ENCODE assay signal across 8 mouse cellular contexts in genomic region chr7:70365401-70365811, GRCm38 (mm10). TPM values are rescaled to one million over a fixed set of nuclear protein-coding genes. Genes with fewer than 3 reads are reported as not detected.
DNase-seq lines count a peak whose midpoint lies in the region; ATAC-seq and TF ChIP-seq lines count a peak whose summit lies in the region.

No protein-coding gene starts in this region.

- H3K36me3 ChIP-seq in forebrain, embryonic 13.5 days (ENCODE audit: poor library complexity, severe bottlenecking) = no peaks in the 10 kb centered on the region
- no peaks in the 10 kb centered on the region for H3K36me3 ChIP-seq in midbrain, embryonic 11.5 days (ENCODE audit: control insufficient read depth, insufficient read depth, low read length)

- H3K27me3 ChIP-seq in cerebellum, adult 2 months (ENCODE audit: control insufficient read depth, insufficient read depth, low read length) = peaks cover 10% of the 10 kb centered on the region; the same call in 1 of the 2 replicates
- H3K27me3 ChIP-seq in forebrain, embryonic 13.5 days = peaks cover 80% of the 10 kb centered on the region
- H3K27me3 ChIP-seq in midbrain, embryonic 11.5 days (ENCODE audit: control insufficient read depth, insufficient read depth, low read length) = peaks cover 44% of the 10 kb centered on the region

- no peak for ATAC-seq in forebrain, embryonic 13.5 days
- no peak for ATAC-seq in midbrain, embryonic 11.5 days (ENCODE audit: low FRiP score)

- H3K4me3 ChIP-seq in cerebellum, adult 2 months (replicated peaks; ENCODE audit: insufficient read depth, low read depth, low read length) = peak overlapping the region; percentile 51
- H3K4me3 ChIP-seq in forebrain, embryonic 13.5 days = peak overlapping the region; percentile 47
- peak overlapping the region; percentile 41 for H3K4me3 ChIP-seq in midbrain, embryonic 11.5 days (ENCODE audit: low read depth, low read length)

- TF ChIP-seq POLR2A in cerebellum, adult 2 months (IDR thresholded peaks at IDR 0.05; ENCODE audit: borderline replicate concordance, insufficient read depth, low read length) = no peak

- H3K9me3 ChIP-seq in forebrain, embryonic 13.5 days (replicated peaks) = no peaks in the 10 kb centered on the region
- no peaks in the 10 kb centered on the region for H3K9me3 ChIP-seq in midbrain, embryonic 11.5 days (ENCODE audit: control insufficient read depth, low read length)

- 4% methylated on average over 17 of the region's 17 CpGs for WGBS in cerebellum, adult 2 months
- WGBS in forebrain, embryonic 13.5 days = under 1% methylated on average over 17 of the region's 17 CpGs
- under 1% methylated on average over 17 of the region's 17 CpGs for WGBS in midbrain, embryonic 11.5 days

- DNase-seq in cerebellum, adult 2 months = no peak
- no peak for DNase-seq in cerebellum, adult 9-10 months
- peak; percentile 48 for DNase-seq in ES-CJ7 (ENCODE audit: low read depth, low spot score)
- DNase-seq in kidney, adult 18-20 months = peak; percentile 81
- peak; percentile 96 for DNase-seq in midbrain, embryonic 11.5 days (ENCODE audit: low spot score, missing footprints)
- DNase-seq in urinary bladder, postnatal 25 days (ENCODE audit: low spot score) = peak; percentile 54
- DNase-seq in layer of hippocampus, adult 18-20 months (ENCODE audit: low spot score in 2 of 2) = no peak

- H3K4me2 ChIP-seq in forebrain, embryonic 13.5 days = peak overlapping the region; percentile 58
- H3K4me2 ChIP-seq in midbrain, embryonic 11.5 days = peak overlapping the region; percentile 71

- TF ChIP-seq CTCF in cerebellum, adult 2 months (IDR thresholded peaks at IDR 0.05; ENCODE audit: borderline replicate concordance, insufficient read depth, low read depth, low read length) = no peak

- H3K4me1 ChIP-seq in cerebellum, adult 2 months (ENCODE audit: control insufficient read depth, insufficient read depth, low read length) = no peaks in the 10 kb centered on the region
- H3K4me1 ChIP-seq in forebrain, embryonic 13.5 days = peaks cover 14% of the 10 kb centered on the region
- peaks cover 18% of the 10 kb centered on the region for H3K4me1 ChIP-seq in midbrain, embryonic 11.5 days (ENCODE audit: control insufficient read depth, insufficient read depth, low read length)

- peak overlapping the region; percentile 79 for H3K9ac ChIP-seq in forebrain, embryonic 13.5 days
- H3K9ac ChIP-seq in midbrain, embryonic 11.5 days (ENCODE audit: low read length) = peak overlapping the region; percentile 80

- H3K27ac ChIP-seq in cerebellum, adult 2 months (ENCODE audit: insufficient read depth, low read length) = no peak overlapping the region
- H3K27ac ChIP-seq in forebrain, embryonic 13.5 days = peak overlapping the region; percentile 93
- H3K27ac ChIP-seq in midbrain, embryonic 11.5 days (ENCODE audit: low read depth, low read length) = peak overlapping the region; percentile 83

RNA-seq across cellular contexts. Expression of gene Nr2f2, which starts 1.1 kb away (rescaled TPM):
- 25.5 and 28.9 TPM in 2 replicates for polyA plus RNA-seq in cerebellum, adult 2 months (2012; rRNA removed)
- 97.9 and 132 TPM in 2 replicates for polyA plus RNA-seq in forebrain, embryonic 13.5 days (2015; fragmentation: Nextera tagmentation; extraction: Ambion mirVana)
- polyA plus RNA-seq in midbrain, embryonic 11.5 days (2014; fragmentation: Nextera tagmentation; extraction: Ambion mirVana) = 114 and 122 TPM in 2 replicates
- total RNA-seq in layer of hippocampus, adult 18-20 months (2021) = 10 to 100 TPM; 40.8 to 55.2 TPM

Comparison
In these comparisons a context has a peak if more than half of its experiments do, and no peak if none do; other contexts are left out.
1. DNase-seq: peak in ES-CJ7 (single experiment), kidney, adult 18-20 months (single experiment), midbrain, embryonic 11.5 days (single experiment) and urinary bladder, postnatal 25 days (single experiment); none in cerebellum, adult 2 months (0 of 2), cerebellum, adult 9-10 months (single experiment) and layer of hippocampus, adult 18-20 months (0 of 2).
2. Peak in every context shown above with its lines, with median percentiles within 50 percentile points of each other: H3K4me3 ChIP-seq.